Mouse (Mus musculus) CH12.LX (cell line): Measurements from ENCODE around the gene Ifi35. TPM values are rescaled to one million over a fixed set of nuclear protein-coding genes. Genes with fewer than 3 reads are reported as not detected.

Experiments used
- DNase-seq: peaks from one replicate; pipeline ENCODE4 v3.0.0-alpha.2; 2013; ENCODE audit errors: extremely low read depth
- H3K27ac ChIP-seq: 2 replicates; pipeline ENCODE4 v1.5.1; 2012; ENCODE audit warnings: low read depth, mild to moderate bottlenecking, control low read depth, moderate library complexity; ENCODE audit not compliant: insufficient read depth
- H3K27me3 ChIP-seq: replicated peaks from 2 replicates; pipeline ENCODE3; 2012; ENCODE audit warnings: inconsistent platforms
- H3K36me3 ChIP-seq, 2 experiments: replicated peaks in 1 of 2; 2 replicates each; pipeline versions ENCODE3 to v1.6.1; 2012; ENCODE audit warnings: inconsistent platforms in 1 of 2, low read length in 1 of 2, mild to moderate bottlenecking in 1 of 2, mixed read lengths in 1 of 2, moderate library complexity in 1 of 2; ENCODE audit not compliant: control insufficient read depth in 1 of 2, insufficient read depth in 1 of 2
- H3K4me1 ChIP-seq, 2 experiments: 2 replicates each; pipeline ENCODE4 v1.6.1; 2012; ENCODE audit warnings: inconsistent platforms in 1 of 2, moderate library complexity in 1 of 2; ENCODE audit not compliant: insufficient read depth in 2 of 2, control insufficient read depth in 1 of 2
- H3K4me2 ChIP-seq: 2 replicates; pipeline ENCODE4 v1.6.1; 2012; ENCODE audit warnings: low read depth, mild to moderate bottlenecking, control low read depth; ENCODE audit not compliant: poor library complexity, insufficient read depth, severe bottlenecking
- H3K4me3 ChIP-seq, 3 experiments: fragments of 150-350 bp in 1 of 3; sonication (generic) in 1 of 3; replicated peaks in 1 of 3; 2 replicates each; pipeline versions ENCODE3 to v1.5.1; 2011 to 2012; ENCODE audit warnings: low read depth in 2 of 3, low read length in 2 of 3, mild to moderate bottlenecking in 2 of 3, moderate library complexity in 2 of 3, control low read depth in 1 of 3, improper control_type of control experiment in 1 of 3, inconsistent platforms in 1 of 3, mixed read lengths in 1 of 3; ENCODE audit not compliant: poor library complexity in 1 of 3
- H3K79me2 ChIP-seq: replicated peaks from 2 replicates; pipeline ENCODE4 v1.6.1; 2012; ENCODE audit warnings: mild to moderate bottlenecking, moderate library complexity; ENCODE audit not compliant: control insufficient read depth, poor library complexity, insufficient read depth, severe bottlenecking; ENCODE audit errors: extremely low read depth
- H3K9ac ChIP-seq: 2 replicates; pipeline ENCODE4 v1.6.1; 2012; ENCODE audit warnings: low read depth, mild to moderate bottlenecking, control low read depth, moderate library complexity; ENCODE audit not compliant: insufficient read depth
- H3K9me3 ChIP-seq: replicated peaks from 2 replicates; pipeline ENCODE3; 2012; ENCODE audit warnings: low read length, inconsistent platforms, mixed read lengths
- BHLHE40 ChIP-seq: IDR thresholded peaks from 2 replicates; pipeline ENCODE4 v1.6.1; 2011; ENCODE audit warnings: mild to moderate bottlenecking, low read depth, low read length, improper control_type of control experiment
- ELF1 ChIP-seq: IDR thresholded peaks from 2 replicates; pipeline ENCODE4 v1.6.1; 2014; ENCODE audit warnings: low read depth, mild to moderate bottlenecking, inconsistent platforms, low read length, improper control_type of control experiment
- EP300 ChIP-seq: IDR thresholded peaks from 2 replicates; pipeline ENCODE4 v1.6.1; 2011; ENCODE audit warnings: low read length, improper control_type of control experiment
- ETS1 ChIP-seq: conservative IDR thresholded peaks from 2 replicates; pipeline ENCODE4 v1.6.1; 2012; ENCODE audit warnings: low read depth, mild to moderate bottlenecking, inconsistent platforms, low read length, improper control_type of control experiment, moderate library complexity
- GABPA ChIP-seq: IDR thresholded peaks from 2 replicates; pipeline ENCODE4 v1.6.1; 2012; ENCODE audit warnings: low read depth, low read length, improper control_type of control experiment, inconsistent platforms; ENCODE audit not compliant: insufficient replicate concordance
- HCFC1 ChIP-seq: IDR thresholded peaks from 2 replicates; pipeline ENCODE4 v1.6.1; 2012; ENCODE audit warnings: low read depth, mild to moderate bottlenecking, inconsistent platforms, low read length, improper control_type of control experiment
- MAFK ChIP-seq: IDR thresholded peaks from 2 replicates; pipeline ENCODE4 v1.6.1; 2011; ENCODE audit warnings: low read length, improper control_type of control experiment; ENCODE audit not compliant: insufficient replicate concordance
- MAX ChIP-seq: IDR thresholded peaks from 2 replicates; pipeline ENCODE4 v1.6.1; 2011; ENCODE audit warnings: low read length, improper control_type of control experiment
- MYC ChIP-seq: IDR thresholded peaks from 2 replicates; pipeline ENCODE4 v1.6.1; 2011; ENCODE audit warnings: low read depth, mild to moderate bottlenecking, improper control_type of control experiment, low read length
- NRF1 ChIP-seq: IDR thresholded peaks from 2 replicates; pipeline ENCODE4 v1.6.1; 2014; ENCODE audit warnings: low read depth, mild to moderate bottlenecking, inconsistent platforms, low read length, improper control_type of control experiment, moderate library complexity
- PAX5 ChIP-seq: IDR thresholded peaks from 2 replicates; pipeline ENCODE4 v1.6.1; 2012; ENCODE audit warnings: low read length, inconsistent platforms, mixed read lengths
- RAD21 ChIP-seq: IDR thresholded peaks from 2 replicates; pipeline ENCODE4 v1.6.1; 2011; ENCODE audit warnings: low read depth, mild to moderate bottlenecking, low read length, improper control_type of control experiment, moderate library complexity
- RCOR1 ChIP-seq: conservative IDR thresholded peaks from 2 replicates; pipeline ENCODE4 v1.6.1; 2012; ENCODE audit warnings: low read depth, mild to moderate bottlenecking, inconsistent platforms, low read length, improper control_type of control experiment
- ZC3H11A ChIP-seq: IDR thresholded peaks from 2 replicates; pipeline ENCODE4 v1.6.1; 2012; ENCODE audit warnings: low read depth, mild to moderate bottlenecking, inconsistent platforms, low read length, improper control_type of control experiment
- dilution Hi-C: fragments of 300-500 bp; cut with MboI; formaldehyde crosslinking; loops from 2 replicates; pipeline ENCODE4 v1.14.3; 2020; ENCODE audit warnings: low sequenced_read_pairs; ENCODE audit not compliant: extremely low pct_unique_long_range_greater_than_20kb, extremely low pct_ligation_motif_present
- in situ Hi-C: fragments of 300-500 bp; cut with MboI; formaldehyde crosslinking; loops from 3 replicates; pipeline ENCODE4 v1.14.3; 2019; ENCODE audit warnings: low sequenced_read_pairs, low pct_ligation_motif_present, low pct_unique_long_range_greater_than_20kb, mixed read lengths
- polyA plus RNA-seq: library from polyadenylated mRNA; unstranded; fragments of >175 nt; gene quantifications from 2 replicates; pipeline ENCODE4 v1.2.1, GENCODE M21; 2012; ENCODE audit warnings: low read depth; ENCODE audit not compliant: insufficient read length
- total RNA-seq, 2 experiments: library from RNA; depleted of rRNA; stranded (reverse); fragments of 300-350 nt in 1 of 2; fragments of >200 nt in 1 of 2; gene quantifications; 2 replicates each; pipeline ENCODE4 v1.2.3; 2012 to 2014

Ifi35 gene
- total and polyA plus RNA-seq, 3 experiments = 49.3 to 79.1 (median 63.7) TPM

DNA sequence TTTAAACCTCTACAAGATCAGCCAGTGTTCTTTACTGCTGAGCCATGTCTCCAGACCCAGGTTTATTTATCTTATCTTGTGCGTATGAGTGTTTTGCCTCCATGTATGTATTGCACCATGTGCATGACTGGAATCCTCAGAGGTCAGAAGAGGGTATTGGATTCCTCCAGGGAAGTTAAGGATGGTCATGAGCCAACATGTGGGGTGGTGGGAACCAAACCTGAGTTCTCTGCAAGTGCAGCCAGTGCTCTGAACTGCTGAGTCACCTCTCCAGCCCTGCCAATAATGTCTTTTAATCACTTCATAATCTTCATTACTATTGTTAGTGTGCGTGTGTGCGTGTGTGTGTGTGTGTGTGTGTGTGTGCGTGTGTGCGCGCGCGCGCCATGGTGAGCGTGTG, 3.3 kb downstream of the Ifi35 start:
- Histone ChIP-seq H3K36me3 (peaks cover 2 to 49% of the 10 kb centered on the region in 2 experiments), H3K79me2 (peaks cover 8% of the 10 kb centered on the region; the same call in 1 of the 2 replicates), H3K4me2 (no peak overlapping the region), H3K27me3 (no peaks in the 10 kb centered on the region), H3K4me3 (no peak overlapping the region), H3K9me3 (no peaks in the 10 kb centered on the region), H3K9ac (no peak overlapping the region), H3K4me1 (peaks cover 0 to 50% of the 10 kb centered on the region in 2 experiments; a peak in 2 of 4 replicates), H3K27ac (no peak overlapping the region)
- in situ Hi-C loops (no loop called here), dilution Hi-C loops (no loop called here)
- TF ChIP-seq GABPA = no peak
- no peak for TF ChIP-seq NRF1
- no peak for TF ChIP-seq MAX
- TF ChIP-seq RCOR1 = no peak
- no peak for TF ChIP-seq HCFC1
- TF ChIP-seq MYC = no peak
- no peak for TF ChIP-seq EP300
- no peak for TF ChIP-seq ETS1
- no peak for TF ChIP-seq RAD21
- no peak for DNase-seq

DNA sequence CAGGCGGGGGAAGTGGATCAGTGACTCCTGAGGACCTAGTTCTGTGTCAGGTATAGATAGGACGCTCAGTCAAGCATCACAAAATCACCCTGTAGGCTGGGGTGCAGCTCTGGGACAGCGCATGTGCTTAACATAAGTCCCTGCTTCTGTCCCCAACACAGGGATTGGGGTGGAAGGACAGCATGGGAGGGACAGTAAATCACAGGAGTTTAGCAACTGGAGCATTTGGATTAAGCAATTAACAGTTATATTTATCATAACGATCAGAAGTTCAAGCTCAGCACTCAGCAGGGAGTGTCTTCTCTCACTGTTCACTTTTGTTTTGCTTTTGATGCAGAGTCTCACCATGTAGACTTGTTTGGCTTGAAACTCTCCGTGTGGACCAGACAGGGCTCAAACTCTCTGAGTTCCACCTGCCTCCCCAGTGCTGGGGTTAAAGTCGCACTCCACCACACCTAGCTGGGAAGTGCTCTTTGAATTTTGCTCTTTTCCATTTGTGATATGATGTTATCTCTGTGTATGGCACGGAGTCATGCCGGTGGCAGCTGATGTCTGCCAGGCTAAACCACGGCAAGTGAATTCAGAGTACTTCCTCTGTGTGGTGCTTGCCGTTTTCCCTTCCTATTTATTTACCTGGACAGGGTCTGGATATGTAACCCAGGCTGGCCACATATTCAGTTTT, 4.0 kb downstream of the Ifi35 start:
- no peak for TF ChIP-seq BHLHE40
- TF ChIP-seq ZC3H11A = no peak
- TF ChIP-seq ELF1 = no peak
- no peak for TF ChIP-seq PAX5
- TF ChIP-seq MAFK = no peak
- Histone ChIP-seq H3K27ac (no peak overlapping the region), H3K79me2 (peaks cover 8% of the 10 kb centered on the region; the same call in 1 of the 2 replicates), H3K27me3 (no peaks in the 10 kb centered on the region), H3K4me3 (no peak overlapping the region), H3K36me3 (peaks cover 8 to 56% of the 10 kb centered on the region in 2 experiments), H3K4me2 (no peak overlapping the region), H3K9me3 (no peaks in the 10 kb centered on the region), H3K9ac (no peak overlapping the region), H3K4me1 (peaks cover 0 to 50% of the 10 kb centered on the region in 2 experiments; a peak in 2 of 4 replicates)
- no peak for DNase-seq
- dilution Hi-C loops (no loop called here), in situ Hi-C loops (no loop called here)
